Mouse (Mus musculus) G1E (cell line): Measurements from ENCODE around the gene Slc25a51. TPM values are rescaled to one million over a fixed set of nuclear protein-coding genes. Genes with fewer than 3 reads are reported as not detected.
A peak's percentile ranks its signal among the peaks of the same experiment; 100 is the strongest.
"Not testable (repeated sequence)": the region's sequence is repeated elsewhere in the genome, so short reads cannot be mapped to it uniquely, and the experiment has no call there.

Experiments used
- ATAC-seq: 2 replicates; pipeline ENCODE4 v1.8.0; 2016; ENCODE audit warnings: mild to moderate bottlenecking; ENCODE audit not compliant: insufficient number of reproducible peaks, poor library complexity, low FRiP score, severe bottlenecking; ENCODE audit errors: extremely low read depth
- DNase-seq: peaks from one replicate; pipeline ENCODE4 v3.0.0; 2012; ENCODE audit warnings: low spot score
- H3K27me3 ChIP-seq: 2 replicates; pipeline ENCODE4 v1.6.1; 2012; ENCODE audit warnings: mild to moderate bottlenecking, low read length, inconsistent platforms; ENCODE audit not compliant: insufficient read depth
- H3K36me3 ChIP-seq: replicated peaks from 2 replicates; pipeline ENCODE3; 2012; ENCODE audit warnings: mild to moderate bottlenecking, inconsistent platforms
- H3K4me1 ChIP-seq: 2 replicates; pipeline ENCODE4 v1.6.1; 2012; ENCODE audit warnings: low read depth, low read length, inconsistent platforms, mixed read lengths; ENCODE audit not compliant: insufficient read depth
- H3K4me3 ChIP-seq: 2 replicates; pipeline ENCODE4 v1.5.1; 2012; ENCODE audit warnings: low read depth, mild to moderate bottlenecking, inconsistent platforms, low read length, moderate library complexity, mixed read lengths
- H3K9me3 ChIP-seq: replicated peaks from 2 replicates; pipeline ENCODE4 v1.6.1; 2012; ENCODE audit warnings: inconsistent platforms
- CTCF ChIP-seq: IDR thresholded peaks from 2 replicates; pipeline ENCODE4 v1.5.1; 2012; ENCODE audit warnings: low read depth, low read length, inconsistent platforms, mixed read lengths
- GATA1 ChIP-seq: IDR thresholded peaks from 2 replicates; pipeline ENCODE4 v1.6.1; 2012; ENCODE audit warnings: borderline replicate concordance, low read length, inconsistent platforms, mixed read lengths
- GATA2 ChIP-seq: IDR thresholded peaks from 2 replicates; pipeline ENCODE4 v1.6.1; 2012; ENCODE audit warnings: low read depth, low read length, inconsistent platforms, borderline replicate concordance
- POLR2AphosphoS5 ChIP-seq: IDR thresholded peaks from 2 replicates; pipeline ENCODE4 v1.6.1; 2012; ENCODE audit warnings: low read depth, low read length, inconsistent platforms; ENCODE audit not compliant: insufficient replicate concordance
- TAL1 ChIP-seq: conservative IDR thresholded peaks from 2 replicates; pipeline ENCODE4 v1.6.1; 2012; ENCODE audit warnings: low read depth, low read length, inconsistent platforms, mixed read lengths
- polyA plus RNA-seq: library from polyadenylated mRNA; stranded (reverse); fragments of >175 nt; gene quantifications from 2 replicates; pipeline ENCODE4 v1.2.3, GENCODE M21; 2012
- total RNA-seq, 2 experiments: library from RNA; stranded (forward) in 1 of 2; stranded (reverse) in 1 of 2; fragments of 200-1000 nt in 1 of 2; fragments of >200 nt in 1 of 2; fragmentation: Nextera tagmentation in 1 of 2; gene quantifications; 2 replicates each; pipeline ENCODE4 v1.2.3; 2014 to 2017

The Slc25a51 gene
- total and polyA plus RNA-seq, 3 experiments = 33.5 to 84.0 (median 46.4) TPM

- Histone ChIP-seq H3K4me3 (no peak overlapping the region), H3K27me3 (no peaks in the 10 kb centered on the region), H3K9me3 (no peaks in the 10 kb centered on the region), H3K4me1 (peaks cover 60% of the 10 kb centered on the region), H3K36me3 (peaks cover 50% of the 10 kb centered on the region)
- ATAC-seq (no peak), DNase-seq (no peak)
- TF ChIP-seq CTCF (no peak), TAL1 (no peak), GATA2 (no peak), GATA1 (no peak), POLR2AphosphoS5 (no peak)
Observed at GRCm38 (mm10) chr4:45405315-45405714, 3.3 kb downstream of the Slc25a51 start.

- Histone ChIP-seq H3K36me3 (peaks cover 62% of the 10 kb centered on the region), H3K9me3 (peaks cover 8% of the 10 kb centered on the region), H3K4me1 (peaks cover 63% of the 10 kb centered on the region), H3K27me3 (no peaks in the 10 kb centered on the region), H3K4me3 (peak overlapping the region; percentile 38; the same call in 1 of the 2 replicates)
- no peak for TF ChIP-seq TAL1
- TF ChIP-seq POLR2AphosphoS5 = no peak
- no peak for TF ChIP-seq GATA1
- no peak for TF ChIP-seq GATA2
- TF ChIP-seq CTCF = no peak
- DNase-seq (no peak), ATAC-seq (no peak)
Observed at GRCm38 (mm10) chr4:45404086-45404485, 4.5 kb downstream of the Slc25a51 start.

GRCm38 (mm10) chr4:45403499-45403878, 5.1 kb downstream of the Slc25a51 start:
- peaks cover 68% of the 10 kb centered on the region for H3K36me3 ChIP-seq
- no peak for DNase-seq

GRCm38 (mm10) chr4:45402878-45403498, 5.6 kb downstream of the Slc25a51 start:
- ATAC-seq = no peak
- TF ChIP-seq POLR2AphosphoS5 (no peak), GATA2 (no peak), TAL1 (no peak), CTCF (no peak), GATA1 (no peak)
- Histone ChIP-seq H3K4me1 (peaks cover 65% of the 10 kb centered on the region), H3K27me3 (no peaks in the 10 kb centered on the region), H3K9me3 (peaks cover 12% of the 10 kb centered on the region), H3K4me3 (no peak overlapping the region; the same call in 1 of the 2 replicates), H3K36me3 (peaks cover 73% of the 10 kb centered on the region)
- peak; percentile 31 for DNase-seq

More at GRCm38 (mm10) chr4:45403499-45403878, 5.1 kb downstream of the Slc25a51 start:
- no peaks in the 10 kb centered on the region for H3K27me3 ChIP-seq
- TF ChIP-seq TAL1 (no peak), CTCF (no peak), POLR2AphosphoS5 (no peak), GATA2 (no peak), GATA1 (no peak)
- peaks cover 63% of the 10 kb centered on the region for H3K4me1 ChIP-seq
- H3K9me3 ChIP-seq = peaks cover 12% of the 10 kb centered on the region
- H3K4me3 ChIP-seq = no peak overlapping the region; the same call in 1 of the 2 replicates
- no peak for ATAC-seq

- H3K4me3 ChIP-seq = no peak overlapping the region
- H3K9me3 ChIP-seq = peaks cover 12% of the 10 kb centered on the region
- H3K27me3 ChIP-seq = no peaks in the 10 kb centered on the region
- H3K4me1 ChIP-seq = peaks cover 65% of the 10 kb centered on the region
- DNase-seq = no peak
- TF ChIP-seq TAL1 = no peak
- TF ChIP-seq POLR2AphosphoS5 = no peak
- TF ChIP-seq CTCF = no peak
- no peak for TF ChIP-seq GATA2
- no peak for TF ChIP-seq GATA1
- ATAC-seq = no peak
- peaks cover 79% of the 10 kb centered on the region for H3K36me3 ChIP-seq
Observed at GRCm38 (mm10) chr4:45402281-45402680, 6.3 kb downstream of the Slc25a51 start.

GRCm38 (mm10) chr4:45399421-45400210, 8.9 kb downstream of the Slc25a51 start:
- H3K9me3 ChIP-seq = peaks cover 12% of the 10 kb centered on the region
- DNase-seq (no peak), ATAC-seq (no peak)
- H3K27me3 ChIP-seq = no peaks in the 10 kb centered on the region
- no peak overlapping the region for H3K4me3 ChIP-seq
- peaks cover 69% of the 10 kb centered on the region for H3K4me1 ChIP-seq
- H3K36me3 ChIP-seq = peaks cover 83% of the 10 kb centered on the region
- TF ChIP-seq POLR2AphosphoS5 (no peak), GATA1 (no peak), CTCF (no peak), GATA2 (no peak), TAL1 (no peak)

- DNase-seq, H3K27me3 ChIP-seq, ATAC-seq, H3K4me3 ChIP-seq: not testable (repeated sequence)
- H3K36me3 ChIP-seq = peaks cover 79% of the 10 kb centered on the region
- H3K4me1 ChIP-seq = peaks cover 67% of the 10 kb centered on the region
- H3K9me3 ChIP-seq = peaks cover 12% of the 10 kb centered on the region
Observed at GRCm38 (mm10) chr4:45398315-45398714, 10.3 kb downstream of the Slc25a51 start.

GRCm38 (mm10) chr4:45396211-45396610, 12.4 kb downstream of the Slc25a51 start:
- H3K36me3 ChIP-seq = peaks cover 60% of the 10 kb centered on the region
- not testable (repeated sequence) for H3K4me3 ChIP-seq, H3K27me3 ChIP-seq, DNase-seq
- ATAC-seq = peak; percentile 68
- peaks cover 61% of the 10 kb centered on the region for H3K4me1 ChIP-seq
- peaks cover 12% of the 10 kb centered on the region for H3K9me3 ChIP-seq
